Mouse (Mus musculus) hindbrain, embryonic 13.5 days (tissue): ENCODE data around the gene Chd3. TPM values are rescaled to one million over a fixed set of nuclear protein-coding genes. Genes with fewer than 3 reads are reported as not detected.

Experiments used
- ATAC-seq: fragments of 200-750 bp; cut with Nextera tagmentation; 2 replicates; pipeline ENCODE4 v1.8.0; 2017; ENCODE audit warnings: moderate TSS enrichment; ENCODE audit not compliant: low FRiP score
- H3K27ac ChIP-seq: fragments of 300-500 bp; sonication (generic); 2 replicates; pipeline ENCODE4 v1.5.1; 2015; ENCODE audit warnings: inconsistent platforms, mild to moderate bottlenecking, moderate library complexity
- H3K27me3 ChIP-seq: fragments of 300-500 bp; sonication (generic); 2 replicates; pipeline ENCODE4 v1.6.1; 2015; ENCODE audit warnings: mild to moderate bottlenecking, inconsistent platforms
- H3K36me3 ChIP-seq: fragments of 300-500 bp; sonication (generic); 2 replicates; pipeline ENCODE4 v1.6.1; 2015; ENCODE audit warnings: mild to moderate bottlenecking, inconsistent platforms
- H3K4me1 ChIP-seq: fragments of 300-500 bp; sonication (generic); replicated peaks from 2 replicates; pipeline ENCODE4 v1.6.1; 2015; ENCODE audit warnings: inconsistent platforms
- H3K4me2 ChIP-seq: fragments of 300-500 bp; sonication (generic); 2 replicates; pipeline ENCODE4 v1.6.1; 2015; ENCODE audit warnings: inconsistent platforms, mild to moderate bottlenecking, moderate library complexity
- H3K4me3 ChIP-seq: fragments of 300-500 bp; sonication (generic); 2 replicates; pipeline ENCODE4 v1.5.1; 2015; ENCODE audit warnings: mild to moderate bottlenecking, inconsistent platforms
- H3K9ac ChIP-seq: fragments of 300-500 bp; sonication (generic); 2 replicates; pipeline ENCODE4 v1.6.1; 2015; ENCODE audit warnings: mild to moderate bottlenecking, inconsistent platforms
- H3K9me3 ChIP-seq: fragments of 300-500 bp; sonication (generic); 2 replicates; pipeline ENCODE4 v1.6.1; 2016; ENCODE audit warnings: inconsistent platforms
- WGBS: fragments of 180-500 bp; shearing (Covaris S2); methylation state at CpG from one replicate; pipeline ENCODE4 v1.1.7; 2015; 5-methylcytosine and 5-hydroxymethylcytosine counted together
- polyA plus RNA-seq: library from polyadenylated mRNA; unstranded; fragments of >200 nt; fragmentation: Nextera tagmentation; extraction: Ambion mirVana; gene quantifications from 2 replicates; pipeline ENCODE4 v1.2.1, GENCODE M21; 2015

Gene Chd3
- polyA plus RNA-seq, 1 experiment from 2014 or later, result 92.4 TPM

DNA sequence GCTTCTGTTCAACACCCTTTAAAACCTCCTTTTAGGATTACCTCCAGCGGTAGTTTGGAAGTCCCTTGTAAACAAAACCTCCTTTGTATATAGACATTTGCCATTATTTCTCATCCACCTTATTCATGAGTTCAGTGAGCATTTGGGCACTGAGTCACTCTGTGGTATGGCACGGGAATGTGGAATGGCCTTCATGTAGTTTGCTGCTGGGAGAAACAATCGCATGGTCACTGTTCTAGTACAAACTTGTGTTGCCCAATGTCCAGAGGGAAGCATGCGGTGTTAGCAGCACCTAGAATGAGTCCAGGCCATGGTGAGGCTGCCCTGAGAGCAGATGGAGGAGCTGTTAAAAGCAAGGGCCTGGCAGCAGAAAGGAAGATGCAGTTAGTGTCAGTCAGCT is 34.4 kb downstream of the Chd3 start:
- H3K9ac ChIP-seq, result 0 out of 2 replicates have a peak overlapping the region, but pooled peaks have one; percentile 8
- H3K4me2 ChIP-seq, result no peak overlapping the region
- H3K9me3 ChIP-seq, result no peaks in the 10 kb centered on the region
- H3K4me3 ChIP-seq, result no peak overlapping the region
- peaks cover 29% of the 10 kb centered on the region for H3K4me1 ChIP-seq
- 79% methylated on average over 4 of the region's 4 CpGs for WGBS
- ATAC-seq, result no peak
- no peak overlapping the region for H3K27ac ChIP-seq
- H3K27me3 ChIP-seq, result peaks cover 14% of the 10 kb centered on the region; the same call in 1 of the 2 replicates
- 0 out of 2 replicates have a peak, but pooled peaks cover 3% of the 10 kb centered on the region for H3K36me3 ChIP-seq

DNA sequence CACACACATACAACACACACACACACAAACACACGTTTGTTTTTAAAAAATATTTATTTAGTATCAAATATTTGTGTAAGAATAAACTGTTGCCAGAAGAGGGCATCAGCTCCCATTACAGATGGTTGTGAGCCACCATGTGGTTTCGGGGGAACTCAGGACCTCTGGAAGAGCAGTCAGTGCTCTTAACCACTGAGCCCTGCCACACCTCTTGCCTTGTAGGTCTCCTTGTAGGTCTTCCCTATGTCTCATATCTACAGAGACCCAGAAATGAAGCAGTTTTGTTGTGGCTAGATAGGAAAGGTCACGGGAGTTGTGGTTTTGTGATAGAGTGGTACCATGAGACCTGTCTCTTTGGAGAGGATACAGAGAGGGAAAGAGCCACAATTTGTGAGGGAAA is 35.3 kb downstream of the Chd3 start:
- WGBS, result 65% methylated on average over 3 of the region's 3 CpGs
- ATAC-seq, result no peak
- Histone ChIP-seq H3K4me3 (no peak overlapping the region), H3K9me3 (no peaks in the 10 kb centered on the region), H3K36me3 (0 out of 2 replicates have a peak, but pooled peaks cover 3% of the 10 kb centered on the region), H3K27me3 (peaks cover 15% of the 10 kb centered on the region), H3K9ac (0 out of 2 replicates have a peak overlapping the region, but pooled peaks have one; percentile 8), H3K4me1 (peaks cover 24% of the 10 kb centered on the region), H3K4me2 (no peak overlapping the region), H3K27ac (no peak overlapping the region)

DNA sequence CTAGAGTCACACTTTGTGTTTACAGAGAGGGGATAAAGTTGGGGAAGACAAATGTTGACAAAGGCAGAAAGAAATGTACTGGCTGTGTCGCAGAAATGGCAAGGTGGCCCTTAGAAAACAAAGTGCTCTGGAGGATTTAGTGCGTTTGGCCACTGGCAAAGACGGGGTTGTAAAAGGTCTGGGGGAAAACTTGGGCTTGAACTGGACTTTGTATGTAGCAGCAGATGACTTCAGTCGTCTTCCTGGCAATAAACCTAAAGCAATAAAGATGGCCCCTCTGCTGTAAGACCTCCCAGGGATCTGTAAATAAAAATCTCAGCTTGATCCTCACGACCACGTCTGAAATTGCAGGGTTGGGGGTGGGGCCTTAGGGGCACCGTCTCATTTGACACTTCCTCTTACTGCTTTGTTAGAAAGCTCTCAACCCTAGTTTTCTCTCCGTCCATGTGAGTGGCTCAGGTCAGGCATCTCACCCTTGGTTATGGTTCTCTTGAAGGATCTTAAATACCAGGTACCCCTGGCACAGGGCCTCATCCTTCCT is 36.4 kb downstream of the Chd3 start:
- Histone ChIP-seq H3K4me2 (peak overlapping the region; percentile 60), H3K9me3 (no peaks in the 10 kb centered on the region), H3K4me1 (peaks cover 24% of the 10 kb centered on the region), H3K27me3 (peaks cover 22% of the 10 kb centered on the region), H3K27ac (peak overlapping the region; percentile 86), H3K4me3 (no peak overlapping the region), H3K36me3 (0 out of 2 replicates have a peak, but pooled peaks cover 3% of the 10 kb centered on the region), H3K9ac (no peak overlapping the region)
- no peak for ATAC-seq
- 35% methylated on average over 8 of the region's 8 CpGs for WGBS

DNA sequence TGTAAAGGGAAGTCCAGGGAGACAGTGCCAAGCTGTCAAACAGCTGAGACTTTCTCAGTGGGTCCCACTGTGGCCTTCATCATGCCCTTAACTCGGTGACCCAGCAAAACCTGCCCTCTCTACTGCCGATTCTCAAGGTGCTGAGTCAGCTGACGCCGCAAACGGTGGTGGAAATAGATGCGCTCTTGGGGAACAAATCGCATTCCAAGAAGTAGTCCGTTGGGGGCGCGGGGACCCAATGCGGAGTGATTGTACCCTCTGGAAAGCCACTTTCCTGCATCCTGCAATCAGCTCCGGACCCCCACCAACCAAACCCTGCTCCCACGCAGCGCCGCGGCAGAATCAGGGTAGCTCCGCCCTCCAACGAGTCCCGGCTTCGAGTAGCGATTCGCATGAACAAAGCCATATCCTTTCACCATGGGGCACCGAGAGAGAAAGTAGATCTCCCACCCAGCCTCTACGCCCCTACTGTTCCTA is 37.2 kb downstream of the Chd3 start:
- Histone ChIP-seq H3K9me3 (no peaks in the 10 kb centered on the region), H3K4me1 (peaks cover 27% of the 10 kb centered on the region), H3K36me3 (no peaks in the 10 kb centered on the region), H3K9ac (peak overlapping the region; percentile 69), H3K27me3 (peaks cover 30% of the 10 kb centered on the region), H3K4me3 (peak overlapping the region; percentile 41), H3K27ac (peak overlapping the region; percentile 86), H3K4me2 (peak overlapping the region; percentile 60)
- WGBS, result 1% methylated on average over 24 of the region's 24 CpGs
- peak; percentile 75 for ATAC-seq

DNA sequence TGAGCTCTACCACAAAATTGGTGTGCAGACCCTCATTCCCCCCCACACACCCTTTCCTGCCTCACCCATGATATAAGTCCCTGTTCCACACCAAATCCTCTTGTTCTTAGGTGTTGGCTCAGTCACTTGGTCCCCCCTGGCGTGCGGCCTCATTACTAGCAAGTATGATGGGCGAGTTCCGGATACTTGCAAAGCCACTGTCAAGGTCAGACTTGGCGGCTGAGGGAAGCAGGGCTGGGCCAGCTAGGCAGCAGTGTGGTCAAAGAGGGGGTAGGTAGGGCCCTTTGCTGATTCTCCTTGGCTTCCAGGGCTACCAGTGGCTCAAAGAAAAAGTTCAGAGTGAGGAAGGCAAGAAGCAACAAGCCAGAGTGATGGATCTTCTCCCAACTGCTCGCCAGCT is 38.1 kb downstream of the Chd3 start:
- no peak for ATAC-seq
- Histone ChIP-seq H3K9ac (no peak overlapping the region), H3K4me1 (peaks cover 35% of the 10 kb centered on the region), H3K4me2 (peak overlapping the region; percentile 60), H3K9me3 (no peaks in the 10 kb centered on the region), H3K36me3 (no peaks in the 10 kb centered on the region), H3K27ac (peak overlapping the region; percentile 86; the same call in 1 of the 2 replicates), H3K27me3 (peaks cover 35% of the 10 kb centered on the region), H3K4me3 (no peak overlapping the region)
- 94% methylated on average over 6 of the region's 6 CpGs for WGBS

DNA sequence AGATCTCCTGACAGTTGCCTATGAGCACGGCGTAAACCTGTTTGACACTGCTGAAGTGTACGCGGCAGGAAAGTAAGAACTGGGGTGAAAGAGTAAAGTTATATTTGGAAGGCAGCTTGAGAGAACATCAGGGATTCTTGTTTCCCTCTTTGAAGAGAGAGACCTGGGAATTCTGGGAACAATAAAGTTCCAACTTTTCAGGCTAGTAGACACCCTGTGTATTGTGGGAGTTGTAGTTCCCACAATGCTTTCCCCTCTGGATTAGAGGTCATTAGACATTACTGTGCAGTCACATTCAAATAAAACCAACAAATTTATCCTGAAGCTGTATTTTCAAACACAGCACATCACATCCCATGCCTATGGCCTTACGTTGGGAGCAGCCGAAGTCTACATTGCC is 40.7 kb downstream of the Chd3 start:
- no peak overlapping the region for H3K9ac ChIP-seq
- WGBS, result 93% methylated on average over 6 of the region's 6 CpGs
- H3K4me3 ChIP-seq, result no peak overlapping the region
- peaks cover 35% of the 10 kb centered on the region for H3K27me3 ChIP-seq
- H3K4me1 ChIP-seq, result peaks cover 55% of the 10 kb centered on the region
- H3K36me3 ChIP-seq, result no peaks in the 10 kb centered on the region
- no peak for ATAC-seq
- H3K27ac ChIP-seq, result no peak overlapping the region
- H3K9me3 ChIP-seq, result no peaks in the 10 kb centered on the region
- no peak overlapping the region for H3K4me2 ChIP-seq

DNA sequence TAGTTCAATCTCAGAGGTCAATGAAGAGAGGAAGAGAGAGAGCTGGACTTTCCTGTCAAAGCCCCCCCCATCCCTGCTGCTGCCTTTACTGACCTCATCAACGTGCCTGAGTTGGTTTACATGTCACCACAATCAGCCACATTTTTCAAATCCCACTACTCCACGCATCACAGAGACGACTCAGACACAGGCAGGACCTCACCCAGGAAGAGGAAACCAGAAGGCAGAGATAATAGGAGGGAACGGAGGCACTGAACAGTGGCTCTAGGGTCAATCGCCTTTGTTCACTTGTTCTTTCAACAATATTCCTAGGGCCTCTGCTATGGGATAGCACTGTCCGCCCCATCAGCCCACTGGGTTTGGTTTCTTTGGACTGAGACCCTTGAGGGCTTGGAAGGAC is 41.6 kb downstream of the Chd3 start:
- Histone ChIP-seq H3K4me2 (no peak overlapping the region), H3K9ac (no peak overlapping the region), H3K4me3 (no peak overlapping the region), H3K4me1 (peaks cover 55% of the 10 kb centered on the region), H3K9me3 (no peaks in the 10 kb centered on the region), H3K27ac (no peak overlapping the region), H3K27me3 (peaks cover 35% of the 10 kb centered on the region), H3K36me3 (no peaks in the 10 kb centered on the region)
- WGBS, result 43% methylated on average over 6 of the region's 6 CpGs
- ATAC-seq, result no peak

DNA sequence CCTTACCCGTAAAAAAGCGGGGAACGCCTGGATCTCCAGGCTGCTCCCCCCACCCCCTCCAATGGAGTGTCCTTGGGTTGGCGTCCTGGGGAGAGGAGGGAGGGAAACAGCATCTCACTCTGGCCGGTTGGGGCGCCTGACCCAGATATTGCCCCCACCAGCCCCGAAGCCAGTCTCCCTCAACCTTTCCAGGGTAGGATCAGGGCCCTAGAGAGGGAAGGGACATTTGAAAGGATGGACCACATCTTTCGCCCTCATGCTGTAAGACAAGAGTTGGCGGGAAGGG is 42.1 kb downstream of the Chd3 start:
- Histone ChIP-seq H3K4me1 (peaks cover 56% of the 10 kb centered on the region), H3K4me3 (peak overlapping the region; percentile 54), H3K9ac (no peak overlapping the region; the same call in 1 of the 2 replicates), H3K27me3 (peaks cover 35% of the 10 kb centered on the region), H3K9me3 (no peaks in the 10 kb centered on the region), H3K27ac (no peak overlapping the region), H3K4me2 (peak overlapping the region; percentile 82), H3K36me3 (no peaks in the 10 kb centered on the region)
- WGBS, result 17% methylated on average over 9 of the region's 9 CpGs
- ATAC-seq, result no peak

DNA sequence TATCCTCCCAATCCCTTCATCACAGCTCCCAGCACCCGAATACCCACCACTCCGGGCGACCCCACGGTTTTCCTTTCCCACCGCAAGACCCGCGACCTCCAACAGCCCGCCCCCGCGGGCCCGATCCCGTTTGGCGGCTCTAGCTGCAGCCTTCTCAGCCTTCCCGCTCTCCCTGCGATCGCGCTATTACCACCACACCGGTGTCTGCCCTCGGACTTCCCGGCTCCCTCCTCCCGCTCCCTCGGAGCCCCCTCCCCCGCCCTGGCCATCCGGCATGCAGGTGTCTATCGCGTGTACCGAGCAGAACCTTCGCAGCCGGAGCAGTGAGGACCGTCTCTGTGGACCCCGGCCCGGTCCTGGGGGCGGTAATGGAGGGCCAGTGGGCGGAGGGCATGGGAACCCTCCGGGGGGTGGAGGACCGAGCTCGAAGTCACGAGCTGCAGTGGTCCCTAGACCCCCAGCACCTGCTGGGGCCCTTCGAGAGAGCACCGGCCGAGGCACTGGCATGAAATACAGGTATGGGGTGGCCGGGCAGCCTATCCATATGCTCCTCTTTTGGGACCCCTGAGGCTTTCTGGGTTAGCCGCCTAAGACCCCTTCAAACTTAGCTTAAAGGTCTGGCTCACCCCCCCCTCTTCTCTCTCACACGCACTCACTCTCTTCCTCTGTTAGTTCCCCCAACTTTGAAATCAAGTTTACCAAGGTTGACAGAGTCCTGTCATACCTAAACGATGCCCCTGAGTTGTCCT is 42.6 kb downstream of the Chd3 start:
- Histone ChIP-seq H3K4me1 (peaks cover 58% of the 10 kb centered on the region), H3K4me3 (peak overlapping the region; percentile 54), H3K9ac (peak overlapping the region; percentile 78), H3K27ac (0 out of 2 replicates have a peak overlapping the region, but pooled peaks have one; percentile 35), H3K36me3 (no peaks in the 10 kb centered on the region), H3K27me3 (peaks cover 35% of the 10 kb centered on the region), H3K9me3 (no peaks in the 10 kb centered on the region), H3K4me2 (peak overlapping the region; percentile 82)
- ATAC-seq, result peak; percentile 8; the same call in 1 of the 2 replicates
- 2% methylated on average over 45 of the region's 45 CpGs for WGBS

DNA sequence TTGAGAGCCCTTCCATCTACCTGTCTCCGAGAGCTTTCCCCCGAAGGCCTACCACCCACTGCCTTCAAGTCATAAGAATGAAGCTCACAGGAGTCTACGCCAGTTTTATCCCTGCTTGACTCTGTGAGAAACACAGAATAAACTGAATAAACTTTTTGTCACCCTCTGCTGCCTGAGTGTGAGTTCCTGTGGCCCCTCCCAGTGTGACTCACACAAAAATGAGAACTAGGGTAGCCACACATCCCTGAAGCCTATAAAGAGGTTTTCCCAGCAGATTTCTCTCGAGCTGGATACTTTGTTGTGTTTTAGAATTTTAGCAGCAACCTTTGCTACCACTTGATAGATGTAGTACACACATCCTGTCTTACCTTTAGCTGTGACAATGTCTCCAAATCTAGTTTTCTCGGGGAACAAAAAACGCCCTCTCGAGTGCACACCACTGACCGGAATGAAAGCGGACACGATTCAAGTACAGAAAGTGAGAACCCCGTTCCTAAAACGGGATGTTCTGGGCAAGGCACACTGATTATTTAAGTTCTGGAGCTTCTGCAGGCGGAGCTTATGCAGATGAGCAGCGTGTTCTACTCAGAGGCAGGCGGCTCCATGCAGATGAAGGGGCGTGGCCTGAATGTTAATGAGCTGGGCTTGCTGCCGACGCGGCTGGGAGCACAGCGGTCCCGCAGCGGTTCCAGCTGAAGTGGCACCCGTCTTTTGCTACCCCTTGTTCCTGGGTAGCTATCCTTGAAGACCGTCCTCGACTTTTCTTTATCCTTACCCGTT is 43.4 kb downstream of the Chd3 start, which contains the start of gene Kcnab3:
Gene Kcnab3, plus strand, starts transcription at position 631 of the 780 bp plus-strand sequence.
- H3K9me3 ChIP-seq, result no peaks in the 10 kb centered on the region
- peak within 1 kb of the TSS; percentile 54 for H3K4me3 ChIP-seq
- H3K9ac ChIP-seq, result peak within 1 kb of the TSS; percentile 78
- peak; percentile 56 for ATAC-seq
- H3K36me3 ChIP-seq, result no peaks in the 10 kb centered on the region
- H3K27me3 ChIP-seq, result peaks cover 35% of the 10 kb centered on the region
- peak within 1 kb of the TSS; percentile 89 for H3K4me2 ChIP-seq
- H3K27ac ChIP-seq, result 0 out of 2 replicates have a peak within 1 kb of the TSS, but pooled peaks have one; percentile 35
- WGBS, result 12% methylated on average over 26 of the region's 26 CpGs
- H3K4me1 ChIP-seq, result peaks cover 54% of the 10 kb centered on the region

DNA sequence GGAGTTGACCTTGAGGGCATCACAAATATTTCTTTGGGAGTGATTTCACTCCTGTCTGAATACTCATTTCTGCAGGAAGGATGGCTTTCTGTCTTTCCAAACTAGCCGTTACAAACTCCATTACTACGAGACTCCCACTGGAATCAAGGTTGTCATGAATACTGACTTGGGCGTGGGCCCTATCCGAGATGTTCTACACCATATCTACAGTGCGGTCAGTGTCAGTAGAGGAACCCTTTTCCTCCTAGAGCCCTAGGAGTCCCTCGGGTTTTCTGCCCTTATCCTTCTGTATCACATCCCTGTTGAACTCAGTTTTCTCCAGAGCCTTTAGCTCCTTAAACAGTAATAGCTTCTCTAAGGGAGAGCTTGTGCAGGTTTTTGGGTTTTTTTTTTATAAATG is 44.5 kb downstream of the Chd3 start:
- H3K27ac ChIP-seq, result no peak overlapping the region

DNA sequence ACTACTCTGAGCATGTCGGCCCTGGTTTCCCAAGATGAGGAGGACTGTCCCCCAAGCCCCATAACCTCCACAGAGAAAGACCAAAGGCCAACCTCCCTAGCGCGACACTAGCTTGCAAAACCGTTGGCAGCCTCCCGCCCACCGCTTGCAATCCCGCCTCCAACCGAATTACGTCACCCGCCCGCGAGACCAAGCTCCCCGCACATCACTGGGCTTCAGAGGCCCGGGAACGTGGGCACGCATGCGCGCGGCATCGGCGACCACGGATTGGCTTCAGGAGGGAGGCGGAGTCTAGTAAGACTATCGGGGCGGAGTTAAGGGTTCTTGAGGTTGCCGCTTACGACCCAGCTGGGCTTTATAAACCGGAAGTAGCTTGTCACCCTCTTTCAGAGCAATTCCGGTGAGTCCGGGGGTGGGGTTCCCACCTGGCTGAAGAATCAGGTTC is 45.5 kb downstream of the Chd3 start, which contains the start of the genes Cntrob and Trappc1:
Gene Cntrob, minus strand, starts transcription at position 109 of the 445 bp plus-strand sequence.
Gene Trappc1, plus strand, starts transcription at position 314 of the 445 bp plus-strand sequence.
- Histone ChIP-seq H3K27me3 (peaks cover 22% of the 10 kb centered on the region), H3K4me3 (peak within 1 kb of the TSS; percentile 62), H3K9me3 (no peaks in the 10 kb centered on the region), H3K9ac (peak within 1 kb of the TSS; percentile 84), H3K4me1 (peaks cover 55% of the 10 kb centered on the region), H3K4me2 (peak within 1 kb of the TSS; percentile 89), H3K36me3 (peaks cover 17% of the 10 kb centered on the region), H3K27ac (peak within 1 kb of the TSS; percentile 92)
- ATAC-seq, result peak; percentile 94
- WGBS, result under 1% methylated on average over 30 of the region's 30 CpGs

More for the DNA sequence above, 44.5 kb downstream of the Chd3 start:
- WGBS, result 82% methylated on average over 6 of the region's 6 CpGs
- H3K9me3 ChIP-seq, result no peaks in the 10 kb centered on the region
- H3K36me3 ChIP-seq, result peaks cover 6% of the 10 kb centered on the region
- peaks cover 55% of the 10 kb centered on the region for H3K4me1 ChIP-seq
- ATAC-seq, result no peak
- peak overlapping the region; percentile 89 for H3K4me2 ChIP-seq
- peaks cover 32% of the 10 kb centered on the region for H3K27me3 ChIP-seq
- peak overlapping the region; percentile 62 for H3K4me3 ChIP-seq
- peak overlapping the region; percentile 84 for H3K9ac ChIP-seq
